Mouse (Mus musculus) kidney, embryonic 16.5 days (tissue): ENCODE results near the gene Prrx1. TPM values are rescaled to one million over a fixed set of nuclear protein-coding genes. Genes with fewer than 3 reads are reported as not detected.

Experiments used
- ATAC-seq: fragments of 200-750 bp; cut with Nextera tagmentation; 2 replicates; pipeline ENCODE4 v1.8.0; 2017; ENCODE audit warnings: moderate TSS enrichment; ENCODE audit not compliant: low FRiP score, low TSS enrichment
- H3K27ac ChIP-seq: fragments of 300-500 bp; sonication (generic); 2 replicates; pipeline ENCODE4 v1.5.1; 2014; ENCODE audit warnings: low read length
- H3K27me3 ChIP-seq: fragments of 300-500 bp; sonication (generic); 2 replicates; pipeline ENCODE4 v1.6.1; 2014; ENCODE audit warnings: low read length, control low read depth, mixed read lengths; ENCODE audit not compliant: insufficient read depth
- H3K36me3 ChIP-seq: fragments of 300-500 bp; sonication (generic); 2 replicates; pipeline ENCODE4 v1.6.1; 2014; ENCODE audit warnings: low read length, control low read depth, mixed read lengths; ENCODE audit not compliant: insufficient read depth
- H3K4me1 ChIP-seq: fragments of 300-500 bp; sonication (generic); 2 replicates; pipeline ENCODE4 v1.6.1; 2014; ENCODE audit warnings: low read length, control low read depth, mixed read lengths; ENCODE audit not compliant: insufficient read depth
- H3K4me2 ChIP-seq: fragments of 300-500 bp; sonication (generic); replicated peaks from 2 replicates; pipeline ENCODE4 v1.6.1; 2014; ENCODE audit warnings: low read depth, low read length
- H3K4me3 ChIP-seq: fragments of 300-500 bp; sonication (generic); 2 replicates; pipeline ENCODE4 v1.5.1; 2014; ENCODE audit warnings: mild to moderate bottlenecking, low read length
- H3K9ac ChIP-seq: fragments of 300-500 bp; sonication (generic); replicated peaks from 2 replicates; pipeline ENCODE4 v1.6.1; 2014; ENCODE audit warnings: low read length
- H3K9me3 ChIP-seq: fragments of 300-500 bp; sonication (generic); 2 replicates; pipeline ENCODE4 v1.6.1; 2016; ENCODE audit warnings: low read length, control low read depth
- WGBS: fragments of 180-500 bp; shearing (Covaris S2); extraction: QIAGEN DNeasy Blood & Tissue Kit; methylation state at CpG from one replicate; pipeline ENCODE4 v1.1.7; 2014; 5-methylcytosine and 5-hydroxymethylcytosine counted together
- polyA plus RNA-seq: library from polyadenylated mRNA; unstranded; fragments of >200 nt; fragmentation: Nextera tagmentation; extraction: Ambion mirVana; gene quantifications from 2 replicates; pipeline ENCODE4 v1.2.1, GENCODE M21; 2015

Gene Prrx1
- polyA plus RNA-seq, 1 experiment from 2014 or later = 7.0 TPM

DNA sequence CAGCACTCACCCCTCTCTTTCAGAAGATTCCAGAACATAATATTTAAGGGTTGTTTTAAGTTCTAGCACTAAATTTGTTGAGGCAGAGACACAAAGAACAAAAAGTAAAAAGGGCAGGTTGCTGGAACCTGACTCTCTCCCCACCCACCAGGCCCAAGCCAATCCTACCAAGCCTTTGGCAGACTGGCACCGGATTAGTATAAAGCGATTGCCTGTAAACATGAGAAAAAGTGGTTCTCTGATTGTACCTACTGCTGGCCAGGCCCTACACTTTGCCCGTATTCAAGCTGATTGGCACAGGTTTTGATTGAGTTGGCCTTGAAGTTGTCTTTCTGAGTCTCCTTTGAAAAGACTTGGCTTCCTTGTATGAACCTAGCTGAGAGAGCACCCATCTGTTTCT, 8.7 kb downstream of the Prrx1 start:
- Histone ChIP-seq H3K27ac (no peak overlapping the region), H3K4me3 (no peak overlapping the region), H3K4me2 (no peak overlapping the region), H3K4me1 (0 out of 2 replicates have a peak, but pooled peaks cover 4% of the 10 kb centered on the region), H3K27me3 (peaks cover 25% of the 10 kb centered on the region), H3K9me3 (no peaks in the 10 kb centered on the region), H3K36me3 (no peaks in the 10 kb centered on the region), H3K9ac (no peak overlapping the region)
- WGBS = 96% methylated on average over 3 of the region's 3 CpGs
- ATAC-seq = no peak

- H3K4me3 ChIP-seq = no peak overlapping the region
- H3K27me3 ChIP-seq = peaks cover 6% of the 10 kb centered on the region
- H3K9ac ChIP-seq = no peak overlapping the region
- H3K36me3 ChIP-seq = no peaks in the 10 kb centered on the region
- H3K9me3 ChIP-seq = no peaks in the 10 kb centered on the region
- no peak overlapping the region for H3K27ac ChIP-seq
- no peak overlapping the region for H3K4me2 ChIP-seq
- H3K4me1 ChIP-seq = no peaks in the 10 kb centered on the region
- whole genome bisulfite sequencing = 45% methylated on average over 6 of the region's 6 CpGs
- no peak for ATAC-seq
Observed at GRCm38 (mm10) chr1:163302292-163302691, 11.2 kb downstream of the Prrx1 start.

DNA sequence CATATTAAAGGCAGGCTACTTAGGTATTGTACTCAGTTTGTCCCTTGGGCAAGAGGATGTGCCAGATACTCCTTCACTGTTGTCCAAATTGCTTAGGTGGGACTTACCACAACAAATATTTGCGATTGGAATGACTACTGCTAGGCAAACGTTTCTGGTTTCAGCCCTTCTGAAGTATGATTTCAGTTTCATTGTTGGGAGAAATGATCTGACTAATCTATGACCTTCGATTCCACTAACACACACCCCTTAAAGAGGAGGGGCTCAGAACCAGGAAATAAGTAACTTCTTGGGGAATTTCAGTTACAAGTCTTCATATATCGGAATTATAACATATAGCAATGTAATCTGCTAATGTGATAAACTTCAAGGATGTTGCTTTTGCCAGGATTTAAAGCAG, 20.4 kb downstream of the Prrx1 start:
- H3K36me3 ChIP-seq = no peaks in the 10 kb centered on the region
- H3K4me2 ChIP-seq = no peak overlapping the region
- no peak overlapping the region for H3K9ac ChIP-seq
- no peaks in the 10 kb centered on the region for H3K27me3 ChIP-seq
- no peak for ATAC-seq
- no peaks in the 10 kb centered on the region for H3K9me3 ChIP-seq
- WGBS = 84% methylated on average over 4 of the region's 4 CpGs
- no peak overlapping the region for H3K27ac ChIP-seq
- no peaks in the 10 kb centered on the region for H3K4me1 ChIP-seq
- no peak overlapping the region for H3K4me3 ChIP-seq

GRCm38 (mm10) chr1:163291925-163292324, 21.6 kb downstream of the Prrx1 start:
- no peak overlapping the region for H3K9ac ChIP-seq
- no peaks in the 10 kb centered on the region for H3K36me3 ChIP-seq
- H3K4me1 ChIP-seq = no peaks in the 10 kb centered on the region
- ATAC-seq = no peak
- H3K9me3 ChIP-seq = no peaks in the 10 kb centered on the region
- no peak overlapping the region for H3K4me3 ChIP-seq
- no peak overlapping the region for H3K4me2 ChIP-seq
- WGBS = 70% methylated on average over 2 of the region's 2 CpGs
- no peaks in the 10 kb centered on the region for H3K27me3 ChIP-seq
- H3K27ac ChIP-seq = no peak overlapping the region

DNA sequence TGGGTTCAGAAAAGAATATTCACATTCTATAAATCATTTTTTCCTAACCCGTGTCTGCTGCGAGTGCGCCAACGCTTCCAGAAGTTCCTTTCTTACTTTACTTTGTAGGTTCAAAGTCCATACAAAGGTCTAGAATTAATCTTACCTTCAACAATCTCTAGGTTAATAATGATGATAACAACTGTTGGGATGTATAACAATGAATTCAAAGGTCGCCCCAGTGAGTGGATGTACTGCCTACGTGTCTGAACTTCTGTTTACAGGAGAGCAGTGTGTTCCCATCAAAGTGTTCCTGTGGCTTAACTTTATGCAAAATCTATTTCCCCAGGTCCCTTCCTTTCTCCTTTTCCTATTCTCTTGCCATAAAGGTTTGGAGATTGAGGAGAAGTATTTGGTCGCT, 24.4 kb downstream of the Prrx1 start:
- no peak overlapping the region for H3K4me3 ChIP-seq
- H3K4me2 ChIP-seq = no peak overlapping the region
- no peaks in the 10 kb centered on the region for H3K9me3 ChIP-seq
- no peaks in the 10 kb centered on the region for H3K36me3 ChIP-seq
- no peak overlapping the region for H3K27ac ChIP-seq
- H3K9ac ChIP-seq = no peak overlapping the region
- 74% methylated on average over 7 of the region's 7 CpGs for WGBS
- 0 out of 2 replicates have a peak, but pooled peaks cover 6% of the 10 kb centered on the region for H3K4me1 ChIP-seq
- no peak for ATAC-seq
- no peaks in the 10 kb centered on the region for H3K27me3 ChIP-seq

- no peak overlapping the region for H3K4me3 ChIP-seq
- 58% methylated on average over 1 of the region's 1 CpGs for WGBS
- no peak overlapping the region for H3K9ac ChIP-seq
- H3K27ac ChIP-seq = no peak overlapping the region
- no peaks in the 10 kb centered on the region for H3K9me3 ChIP-seq
- H3K4me2 ChIP-seq = no peak overlapping the region
- 0 out of 2 replicates have a peak, but pooled peaks cover 10% of the 10 kb centered on the region for H3K4me1 ChIP-seq
- no peak for ATAC-seq
- H3K27me3 ChIP-seq = no peaks in the 10 kb centered on the region
- H3K36me3 ChIP-seq = no peaks in the 10 kb centered on the region
Observed at GRCm38 (mm10) chr1:163285539-163285938, 28.0 kb downstream of the Prrx1 start.

GRCm38 (mm10) chr1:163285136-163285535, 28.4 kb downstream of the Prrx1 start:
- no peak for ATAC-seq
- Histone ChIP-seq H3K9ac (no peak overlapping the region), H3K4me1 (0 out of 2 replicates have a peak, but pooled peaks cover 10% of the 10 kb centered on the region), H3K27ac (no peak overlapping the region), H3K9me3 (no peaks in the 10 kb centered on the region), H3K27me3 (no peaks in the 10 kb centered on the region), H3K36me3 (no peaks in the 10 kb centered on the region), H3K4me3 (no peak overlapping the region), H3K4me2 (no peak overlapping the region)
- WGBS = 18% methylated on average over 3 of the region's 3 CpGs

- no peaks in the 10 kb centered on the region for H3K27me3 ChIP-seq
Observed at GRCm38 (mm10) chr1:163283980-163284635, 29.4 kb downstream of the Prrx1 start.

DNA sequence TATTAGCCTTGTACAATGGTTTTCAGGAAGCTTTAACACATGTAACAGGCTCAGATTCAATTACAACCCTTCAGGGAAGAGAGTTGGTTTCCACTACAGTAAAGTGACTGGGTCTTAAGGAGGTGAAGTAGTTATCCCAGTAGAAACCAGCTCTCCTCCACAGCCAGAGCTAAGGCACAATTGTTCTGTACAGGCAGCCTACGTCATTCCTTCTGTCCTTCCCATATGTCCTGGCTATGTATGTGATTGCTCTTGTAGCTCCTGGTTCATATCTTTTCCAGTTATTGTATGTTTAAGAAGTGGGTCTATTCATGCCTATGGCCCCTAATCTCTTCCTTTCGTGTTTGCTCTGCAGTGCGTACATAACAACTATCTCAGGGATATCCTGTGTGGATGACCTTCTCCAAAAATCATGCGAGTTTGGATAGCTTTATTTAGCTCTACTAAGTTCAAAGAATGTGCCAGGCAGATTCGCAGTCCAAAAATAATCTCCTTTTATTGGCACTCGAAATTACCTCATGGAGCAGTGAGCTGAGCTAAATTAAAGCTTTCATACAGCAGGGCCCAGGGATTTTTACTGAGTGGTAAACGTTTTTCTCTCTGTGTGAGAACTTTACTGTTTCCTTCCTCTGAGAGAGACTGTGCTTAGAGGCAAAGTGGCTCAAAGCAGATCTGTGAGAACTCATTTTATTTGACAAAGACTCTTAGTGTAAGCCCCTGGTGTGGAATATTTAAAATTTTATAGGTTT, 31.9 kb downstream of the Prrx1 start:
- Histone ChIP-seq H3K9me3 (no peaks in the 10 kb centered on the region), H3K4me1 (0 out of 2 replicates have a peak, but pooled peaks cover 10% of the 10 kb centered on the region), H3K4me3 (no peak overlapping the region), H3K27me3 (no peaks in the 10 kb centered on the region), H3K4me2 (no peak overlapping the region), H3K36me3 (no peaks in the 10 kb centered on the region), H3K9ac (no peak overlapping the region), H3K27ac (no peak overlapping the region)
- WGBS = 65% methylated on average over 7 of the region's 7 CpGs
- ATAC-seq = no peak

More at GRCm38 (mm10) chr1:163283980-163284635, 29.4 kb downstream of the Prrx1 start:
- 91% methylated on average over 9 of the region's 9 CpGs for WGBS
- H3K4me2 ChIP-seq = no peak overlapping the region
- no peak overlapping the region for H3K9ac ChIP-seq
- H3K4me1 ChIP-seq = 0 out of 2 replicates have a peak, but pooled peaks cover 10% of the 10 kb centered on the region
- H3K9me3 ChIP-seq = no peaks in the 10 kb centered on the region
- H3K27ac ChIP-seq = no peak overlapping the region
- no peak overlapping the region for H3K4me3 ChIP-seq
- H3K36me3 ChIP-seq = no peaks in the 10 kb centered on the region
- no peak for ATAC-seq

DNA sequence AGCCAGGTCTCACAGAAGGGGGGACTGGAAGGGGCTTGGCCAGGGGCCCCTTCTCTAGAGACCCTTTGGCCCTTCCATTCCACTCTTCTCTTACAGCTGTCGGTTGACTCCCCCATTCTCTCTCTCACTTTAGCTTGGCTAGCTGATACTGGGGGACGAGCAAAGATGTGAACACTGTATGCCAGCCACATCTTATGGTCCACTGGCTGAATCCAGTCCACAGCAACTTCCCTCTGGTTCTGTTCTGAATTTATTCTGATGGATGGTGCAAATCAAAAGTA, 32.7 kb downstream of the Prrx1 start:
- H3K27me3 ChIP-seq = no peaks in the 10 kb centered on the region
- no peak overlapping the region for H3K9ac ChIP-seq
- no peaks in the 10 kb centered on the region for H3K36me3 ChIP-seq
- 0 out of 2 replicates have a peak, but pooled peaks cover 10% of the 10 kb centered on the region for H3K4me1 ChIP-seq
- ATAC-seq = no peak
- H3K9me3 ChIP-seq = no peaks in the 10 kb centered on the region
- no peak overlapping the region for H3K27ac ChIP-seq
- H3K4me2 ChIP-seq = no peak overlapping the region
- no peak overlapping the region for H3K4me3 ChIP-seq
- WGBS = 22% methylated on average over 2 of the region's 2 CpGs
